Mouse (Mus musculus) spleen, embryonic (tissue): Measurements from ENCODE around the gene Ppp6r1.
"Not testable (repeated sequence)": the region's sequence is repeated elsewhere in the genome, so short reads cannot be mapped to it uniquely, and the experiment has no call there.

Experiments used
- CTCF ChIA-PET: fragments of 350-600 bp; sonication (Branson Sonifier 250); formaldehyde crosslinking; loops from one replicate; lab custom pipeline; 2022; lab: Charles Lee

Ppp6r1 gene

DNA sequence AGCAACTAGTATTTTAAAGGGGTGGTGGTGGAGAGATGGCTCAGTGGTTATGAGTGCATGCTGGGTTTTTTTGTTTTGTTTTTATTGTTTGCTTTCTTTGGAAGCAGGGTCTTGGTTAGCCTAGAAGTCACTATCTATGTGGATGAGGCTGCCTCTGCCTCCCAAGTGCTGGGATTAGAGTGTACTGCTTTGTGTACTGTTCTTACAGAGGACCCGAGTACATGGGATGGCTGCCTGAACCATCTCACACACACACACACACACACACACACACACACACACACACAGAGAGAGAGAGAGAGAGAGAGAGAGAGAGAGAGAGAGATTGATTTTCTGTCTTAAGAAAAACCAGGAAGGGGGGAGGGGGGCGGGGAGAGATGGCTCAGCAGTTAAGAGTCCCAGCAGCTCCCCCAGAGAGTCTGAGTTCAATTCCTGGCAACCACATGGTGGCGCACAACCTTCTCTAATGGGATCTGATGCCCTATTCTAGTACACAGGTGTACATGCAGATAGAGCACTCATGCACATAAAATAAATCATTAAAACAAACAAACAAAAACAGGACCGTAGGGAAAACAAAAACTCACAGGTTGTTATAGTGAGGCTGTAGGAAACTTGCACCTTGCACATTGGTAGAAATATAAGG is 35.2 kb downstream of the Ppp6r1 start:
- CTCF ChIA-PET, result interaction anchor here (1.1 kb wide), 1 partner anchor 1378 kb away, joined by 3 read pairs; no protein-coding TSS in a partner anchor

DNA sequence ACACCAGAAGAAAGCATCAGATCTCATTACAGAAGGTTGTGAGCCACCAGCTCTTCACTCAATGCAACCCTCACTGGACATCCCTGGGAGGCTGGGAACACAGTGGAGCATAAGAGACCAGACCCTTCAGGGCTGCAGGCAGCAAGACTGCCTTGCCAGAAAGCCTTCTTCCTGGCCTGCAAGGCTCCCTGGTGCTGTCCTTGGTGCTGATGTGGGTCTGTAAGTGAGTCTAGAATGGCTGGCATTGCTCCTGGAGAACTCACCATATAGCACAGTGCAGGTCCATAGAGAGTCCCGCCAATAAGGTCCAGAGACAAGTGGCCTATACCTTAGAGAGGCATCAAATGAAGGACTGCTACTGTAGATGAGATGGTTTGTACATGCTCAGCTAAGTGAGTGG is 38.8 kb downstream of the Ppp6r1 start:
- CTCF ChIA-PET, result no interaction called here

GRCm38 (mm10) chr7:4613740-4614403 is 44.9 kb downstream of the Ppp6r1 start:
- CTCF ChIA-PET, result no interaction called here

- CTCF ChIA-PET, result interaction anchor here (0.7 kb wide), 1 partner anchor 9 kb away, joined by 7 read pairs; the partner anchor contains the start of gene Ptprh
These were observed 45.9 kb downstream of the Ppp6r1 start for GRCm38 (mm10) chr7:4612956-4613355.

DNA sequence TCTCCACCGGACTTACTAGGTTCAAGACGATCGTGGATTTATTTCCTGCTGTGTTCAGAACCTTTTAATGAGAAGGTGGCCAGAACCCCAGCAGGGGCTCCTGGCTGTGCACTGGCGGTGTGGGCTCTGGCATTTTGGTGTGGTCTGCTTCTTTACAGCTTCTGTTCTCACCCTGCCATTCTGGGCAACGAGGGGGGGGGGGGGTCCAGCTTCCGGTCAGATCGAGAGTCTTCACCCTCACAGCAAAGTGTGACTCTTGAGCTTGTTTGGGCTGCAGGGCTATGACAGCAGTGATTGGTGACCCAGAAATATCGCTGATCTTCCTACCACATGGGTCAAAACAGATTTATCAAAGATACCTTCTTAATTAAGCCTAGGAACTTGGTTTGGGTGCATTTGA is 46.4 kb downstream of the Ppp6r1 start:
- CTCF ChIA-PET, result interaction anchor here (0.7 kb wide), 1 partner anchor 9 kb away, joined by 7 read pairs; the partner anchor contains the start of gene Ptprh

GRCm38 (mm10) chr7:4611921-4612341 is 46.9 kb downstream of the Ppp6r1 start:
- CTCF ChIA-PET, result no interaction called here

DNA sequence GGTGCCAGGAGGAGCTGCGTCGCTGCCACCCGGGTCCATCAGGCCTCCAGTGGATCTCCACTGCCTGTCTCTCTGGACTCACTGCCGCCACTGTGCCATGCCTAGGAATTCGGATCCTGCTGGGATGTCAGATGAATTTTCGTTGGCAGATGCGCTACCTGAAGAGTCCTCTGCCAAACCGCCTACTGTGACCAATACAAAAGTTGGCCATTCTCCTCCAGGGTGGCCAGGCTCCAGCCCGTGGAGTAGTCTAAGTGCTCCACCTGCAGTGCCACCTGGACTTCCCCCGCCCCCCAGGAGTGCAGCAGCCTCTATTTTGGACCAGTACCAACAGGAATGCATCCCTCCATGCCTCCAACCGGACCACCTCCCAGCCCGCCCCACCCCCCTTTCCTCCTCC is 47.3 kb downstream of the Ppp6r1 start:
- CTCF ChIA-PET, result no interaction called here

DNA sequence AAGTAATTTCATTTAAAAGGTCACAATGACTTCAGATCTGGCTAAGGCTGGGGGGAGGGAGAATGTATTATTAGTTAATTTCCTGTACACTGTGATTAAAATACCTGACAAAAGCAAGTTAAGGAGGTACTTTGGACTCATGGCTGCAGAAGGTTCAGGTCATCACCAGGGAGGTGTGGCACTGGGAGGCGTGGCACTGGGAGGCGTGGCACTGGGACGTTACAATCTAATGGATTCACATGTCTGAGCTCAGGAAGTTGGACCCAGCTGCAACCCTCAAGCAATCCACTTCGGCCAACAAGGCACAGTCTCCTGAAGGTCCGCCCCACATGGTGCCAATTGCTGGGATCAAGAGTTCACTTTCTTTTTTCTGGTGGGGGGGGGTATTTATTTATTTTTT is 50.8 kb downstream of the Ppp6r1 start:
- CTCF ChIA-PET, result interaction anchor here (0.7 kb wide), 1 partner anchor 123 kb away, joined by 3 read pairs; no protein-coding TSS in a partner anchor

GRCm38 (mm10) chr7:4603873-4604272 is 54.9 kb downstream of the Ppp6r1 start, which contains the start of gene Ptprh:
Gene Ptprh (minus strand): TSS chr7:4604041.
- CTCF ChIA-PET, result interaction anchor here (0.5 kb wide), 1 partner anchor 9 kb away, joined by 7 read pairs; no protein-coding TSS in a partner anchor

DNA sequence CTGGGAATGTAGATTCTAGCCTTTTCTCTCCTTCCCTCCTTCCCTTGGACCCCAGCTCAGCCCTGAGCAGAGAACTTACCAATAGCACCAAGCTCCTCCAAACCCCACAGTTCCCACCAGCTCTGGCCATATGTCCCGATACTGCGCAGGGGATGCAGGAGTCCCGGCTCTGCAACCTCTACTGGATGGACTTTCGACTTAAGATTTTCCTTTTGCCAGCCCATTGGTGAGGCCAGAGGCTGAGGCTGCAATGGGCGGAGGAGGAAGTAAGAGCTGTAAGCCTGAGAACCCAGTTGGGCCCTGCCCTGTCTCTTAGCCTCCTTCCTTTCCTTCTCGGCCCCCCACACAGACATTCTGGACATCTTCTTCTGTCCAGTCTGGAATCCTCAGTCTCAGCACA is 55.9 kb downstream of the Ppp6r1 start:
- CTCF ChIA-PET, result no interaction called here

GRCm38 (mm10) chr7:4597046-4597445 is 61.8 kb downstream of the Ppp6r1 start:
- CTCF ChIA-PET, result not testable (repeated sequence)
